Mouse (Mus musculus) kidney, adult 2 months (tissue): ENCODE measurements at regions not wholly inside any gene's neighbourhood (a gene's known extent, or its start where the extent isn't known, plus 50 kb on each side); places are given as distances from the start of the nearest gene placed in this dataset.

Experiments
- CTCF ChIP-seq: fragments of 200-500 bp; conservative IDR thresholded peaks from 2 replicates; pipeline ENCODE4 v1.5.1; 2011; ENCODE audit warnings: low read depth, mild to moderate bottlenecking, control low read depth, low read length, moderate library complexity, mixed read lengths; ENCODE audit not compliant: insufficient read depth, insufficient read length
- POLR2A ChIP-seq: fragments of 200-500 bp; IDR thresholded peaks from one replicate; pipeline ENCODE4 v1.6.1; 2011; ENCODE audit warnings: low read depth, low read length, control low read depth

GRCm38 (mm10) chrX:12249911-12250310, 89.8 kb upstream of the Bcor start:
- TF ChIP-seq CTCF, result no peak
- TF ChIP-seq POLR2A, result no peak
